Comparison of ENCODE assay signal across 8 mouse cellular contexts in genomic region chr11:88583259-88583833, GRCm38 (mm10).
A peak's percentile ranks its signal among the peaks of the same experiment; 100 is the strongest.
DNase-seq lines count a peak whose midpoint lies in the region; ATAC-seq and TF ChIP-seq lines count a peak whose summit lies in the region.
"Had no signal": no experiment of that assay in that cellular context is flagged by ENCODE, and none has a peak within 500 bp of the region (broad histone marks: within the 10 kb centered on the region; RNA-seq: fewer than 3 reads in every experiment).

No protein-coding gene starts in this region.

- no peak for TF ChIP-seq POLR2A in spleen, adult 2 months (IDR thresholded peaks at IDR 0.05; ENCODE audit: low read depth, low read length)
- TF ChIP-seq POLR2A in limb, embryonic 14.5 days (IDR thresholded peaks at IDR 0.05; ENCODE audit: borderline replicate concordance, extremely low read depth, insufficient read depth, insufficient read length), result no peak

- peak; percentile 78 for ATAC-seq in forebrain, embryonic 11.5 days (replicated peaks; ENCODE audit: low FRiP score)
- no peak for ATAC-seq in limb, embryonic 14.5 days (ENCODE audit: low FRiP score, low read depth)
- ATAC-seq in inflammation-experienced regulatory T-cells, adult 6 months, result no peak

- no peak overlapping the region for H3K4me3 ChIP-seq in spleen, adult 2 months (ENCODE audit: extremely low read depth, insufficient read depth, insufficient read length)
- no peak overlapping the region for H3K4me3 ChIP-seq in forebrain, embryonic 11.5 days (ENCODE audit: low read depth, low read length)
- no peak overlapping the region for H3K4me3 ChIP-seq in limb, embryonic 14.5 days (replicated peaks; ENCODE audit: low read length)
- H3K4me3 ChIP-seq: erythroblast, embryonic 14.5 days had no signal

- 58% methylated on average over 8 of the region's 8 CpGs for WGBS in spleen, adult 2 months
- WGBS in forebrain, embryonic 11.5 days, result 1% methylated on average over 8 of the region's 8 CpGs
- 14% methylated on average over 8 of the region's 8 CpGs for WGBS in limb, embryonic 14.5 days

- H3K36me3 ChIP-seq in spleen, adult 2 months (ENCODE audit: control insufficient read depth, insufficient read depth, low read length), result 0 out of 2 replicates have a peak, but pooled peaks cover 1% of the 10 kb centered on the region
- no peaks in the 10 kb centered on the region for H3K36me3 ChIP-seq in forebrain, embryonic 11.5 days (ENCODE audit: control insufficient read depth, insufficient read depth, low read length)
- 0 out of 2 replicates have a peak, but pooled peaks cover 4% of the 10 kb centered on the region for H3K36me3 ChIP-seq in limb, embryonic 14.5 days (ENCODE audit: control insufficient read depth, insufficient read depth, low read length)

- peak overlapping the region; percentile 33; the same call in 1 of the 2 replicates for H3K27ac ChIP-seq in spleen, adult 2 months (ENCODE audit: insufficient read depth, low read length)
- peak overlapping the region; percentile 95 for H3K27ac ChIP-seq in forebrain, embryonic 11.5 days (ENCODE audit: low read depth, low read length)
- peak overlapping the region; percentile 40; the same call in 1 of the 2 replicates for H3K27ac ChIP-seq in limb, embryonic 14.5 days (replicated peaks; ENCODE audit: low read depth, low read length)

- H3K9me3 ChIP-seq in forebrain, embryonic 11.5 days (ENCODE audit: control insufficient read depth, low read length), result no peaks in the 10 kb centered on the region
- H3K9me3 ChIP-seq in limb, embryonic 14.5 days (ENCODE audit: control insufficient read depth, low read length), result no peaks in the 10 kb centered on the region

- peak overlapping the region; percentile 40; the same call in 1 of the 2 replicates for H3K4me2 ChIP-seq in forebrain, embryonic 11.5 days (ENCODE audit: low read depth, low read length, severe bottlenecking)
- peak overlapping the region; percentile 9; the same call in 1 of the 2 replicates for H3K4me2 ChIP-seq in limb, embryonic 14.5 days (replicated peaks; ENCODE audit: low read depth, low read length, severe bottlenecking)

- no peaks in the 10 kb centered on the region for H3K27me3 ChIP-seq in spleen, adult 2 months (ENCODE audit: control insufficient read depth, insufficient read depth, low read length)
- no peaks in the 10 kb centered on the region for H3K27me3 ChIP-seq in forebrain, embryonic 11.5 days (ENCODE audit: control insufficient read depth, insufficient read depth, low read length)
- no peaks in the 10 kb centered on the region for H3K27me3 ChIP-seq in limb, embryonic 14.5 days (ENCODE audit: control insufficient read depth, insufficient read depth, low read length)

- no peak for TF ChIP-seq CTCF in spleen, adult 2 months (IDR thresholded peaks at IDR 0.05; ENCODE audit: extremely low read depth, insufficient read depth, insufficient read length, insufficient replicate concordance)

- H3K4me1 ChIP-seq in spleen, adult 2 months (ENCODE audit: control insufficient read depth, insufficient read depth, insufficient read length), result peaks cover 12% of the 10 kb centered on the region
- peaks cover 51% of the 10 kb centered on the region for H3K4me1 ChIP-seq in forebrain, embryonic 11.5 days (replicated peaks; ENCODE audit: control insufficient read depth, insufficient read depth, low read length)
- H3K4me1 ChIP-seq in limb, embryonic 14.5 days (ENCODE audit: control insufficient read depth, insufficient read depth, low read length), result peaks cover 65% of the 10 kb centered on the region

- no peak for DNase-seq in spleen, adult 2 months (ENCODE audit: low read depth in 1 of 2, low spot score in 2 of 2)
- no peak for DNase-seq in spleen, postnatal 14 days (ENCODE audit: low spot score in 2 of 2)
- DNase-seq in forebrain, embryonic 11.5 days (ENCODE audit: low spot score), result peak; percentile 81
- DNase-seq in limb, embryonic 14.5 days (ENCODE audit: low spot score), result no peak
- no peak for DNase-seq in gastrocnemius, postnatal 25 days
- DNase-seq in urinary bladder, postnatal 4 days (ENCODE audit: low spot score in 2 of 2), result no peak

- no peak overlapping the region; the same call in 1 of the 2 replicates for H3K9ac ChIP-seq in forebrain, embryonic 11.5 days (ENCODE audit: low read length)
- no peak overlapping the region for H3K9ac ChIP-seq in limb, embryonic 14.5 days (ENCODE audit: low read depth, low read length, severe bottlenecking)

Comparison
In these comparisons a context has a peak if more than half of its experiments do, and no peak if none do; other contexts are left out.
1. H3K27ac ChIP-seq: peak in every context shown above with its lines; median percentile 95 in forebrain, embryonic 11.5 days; 40 in limb, embryonic 14.5 days; 33 in spleen, adult 2 months.